Mouse (Mus musculus) activated CD4-positive, CD25-positive, alpha-beta regulatory T cell (primary cell): ENCODE measurements around the gene Kctd3. TPM values are rescaled to one million over a fixed set of nuclear protein-coding genes. Genes with fewer than 3 reads are reported as not detected.

ENCODE experiments used
- polyA plus RNA-seq, 2 experiments: library from polyadenylated mRNA; unstranded; fragments of 100-300 nt; shearing (Covaris generic); gene quantifications; one replicate each; pipeline ENCODE4 v1.2.1; 2017

The Kctd3 gene
- 10 to 100 TPM in 1 of 2 experiments, 1 to 10 TPM in 1; 7.9 to 12.5 TPM for polyA plus RNA-seq

DNA sequence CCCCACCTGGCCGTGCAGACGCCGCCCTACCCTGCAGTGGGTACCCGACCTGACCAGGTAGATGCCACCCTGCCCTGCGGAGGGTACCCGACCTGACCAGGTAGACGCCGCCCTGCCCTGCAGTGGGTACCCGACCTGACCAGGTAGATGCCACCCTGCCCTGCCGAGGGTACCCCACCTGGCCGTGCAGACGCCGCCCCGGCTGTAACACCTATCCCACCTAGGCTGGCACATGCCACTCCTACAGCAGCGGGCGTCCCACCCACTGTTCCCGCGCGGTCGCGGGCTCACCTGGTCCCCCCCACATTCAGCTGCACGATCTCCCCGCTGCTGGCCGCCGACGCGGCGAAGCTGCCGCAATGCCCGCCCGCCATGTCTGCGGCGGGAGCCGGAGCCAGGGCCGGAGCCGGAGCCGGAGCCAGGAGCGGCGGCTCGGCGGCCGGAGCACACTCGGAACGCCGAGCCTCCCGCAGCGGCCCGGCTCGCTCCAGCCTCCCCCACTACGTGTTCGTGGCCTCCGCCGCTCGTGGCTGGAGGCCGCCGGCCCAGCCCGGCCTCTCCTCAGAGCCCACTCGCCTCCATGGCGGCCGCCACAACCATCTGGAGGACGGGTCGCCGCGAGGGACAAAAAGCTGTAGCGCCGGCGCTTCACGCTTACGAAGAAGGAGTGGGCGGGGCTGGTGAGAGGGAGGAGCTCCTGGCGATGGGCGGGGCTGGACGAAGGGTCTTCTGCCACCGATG is at the start of gene Kctd3:
Gene Kctd3, minus strand, starts transcription at position 603 of the 741 bp plus-strand sequence.

